Mouse (Mus musculus): ENCODE measurements around the gene Trappc1. TPM values are rescaled to one million over a fixed set of nuclear protein-coding genes. Genes with fewer than 3 reads are reported as not detected.

Gene Trappc1
- polyA plus RNA-seq, 1 experiment from 2014 or later, result 172 TPM

GRCm38 (mm10) chr11:69366157-69366854 lies 42.5 kb downstream of the Trappc1 start:
- H3K9ac ChIP-seq (replicated peaks; ENCODE audit: low read length), result peak overlapping the region; percentile 81
- peaks cover 22% of the 10 kb centered on the region for H3K36me3 ChIP-seq (ENCODE audit: insufficient read depth, low read length)
- no peaks in the 10 kb centered on the region for H3K27me3 ChIP-seq (ENCODE audit: insufficient read depth, low read length)
- no peaks in the 10 kb centered on the region for H3K9me3 ChIP-seq (ENCODE audit: low read length)
- peak overlapping the region; percentile 100 for H3K27ac ChIP-seq (ENCODE audit: low read length)
- ATAC-seq (ENCODE audit: low FRiP score, low TSS enrichment), result peak; percentile 80
- H3K4me2 ChIP-seq (replicated peaks; ENCODE audit: low read depth, low read length), result peak overlapping the region; percentile 76
- peaks cover 52% of the 10 kb centered on the region for H3K4me1 ChIP-seq (ENCODE audit: insufficient read depth, low read length)
- 0% methylated on average over 26 of the region's 26 CpGs for WGBS
- peak overlapping the region; percentile 88 for H3K4me3 ChIP-seq (ENCODE audit: low read length)

GRCm38 (mm10) chr11:69366855-69367615 lies 43.3 kb downstream of the Trappc1 start:
- peak overlapping the region; percentile 100 for H3K27ac ChIP-seq (ENCODE audit: low read length)
- H3K27me3 ChIP-seq (ENCODE audit: insufficient read depth, low read length), result no peaks in the 10 kb centered on the region
- peak overlapping the region; percentile 88 for H3K4me3 ChIP-seq (ENCODE audit: low read length)
- no peaks in the 10 kb centered on the region for H3K9me3 ChIP-seq (ENCODE audit: low read length)
- 0% methylated on average over 22 of the region's 22 CpGs for WGBS
- peak overlapping the region; percentile 100 for H3K9ac ChIP-seq (replicated peaks; ENCODE audit: low read length)
- ATAC-seq (ENCODE audit: low FRiP score, low TSS enrichment), result no peak
- H3K4me1 ChIP-seq (ENCODE audit: insufficient read depth, low read length), result peaks cover 59% of the 10 kb centered on the region
- peaks cover 15% of the 10 kb centered on the region for H3K36me3 ChIP-seq (ENCODE audit: insufficient read depth, low read length)
- H3K4me2 ChIP-seq (replicated peaks; ENCODE audit: low read depth, low read length), result peak overlapping the region; percentile 76

GRCm38 (mm10) chr11:69367616-69368355 lies 44.0 kb downstream of the Trappc1 start:
- H3K4me1 ChIP-seq (ENCODE audit: insufficient read depth, low read length), result peaks cover 61% of the 10 kb centered on the region
- peak; percentile 10; the same call in 1 of the 2 replicates for ATAC-seq (ENCODE audit: low FRiP score, low TSS enrichment)
- H3K9me3 ChIP-seq (ENCODE audit: low read length), result no peaks in the 10 kb centered on the region
- peak overlapping the region; percentile 100 for H3K27ac ChIP-seq (ENCODE audit: low read length)
- peaks cover 12% of the 10 kb centered on the region for H3K36me3 ChIP-seq (ENCODE audit: insufficient read depth, low read length)
- WGBS, result under 1% methylated on average over 22 of the region's 22 CpGs
- no peaks in the 10 kb centered on the region for H3K27me3 ChIP-seq (ENCODE audit: insufficient read depth, low read length)
- peak overlapping the region; percentile 76 for H3K4me2 ChIP-seq (replicated peaks; ENCODE audit: low read depth, low read length)
- H3K9ac ChIP-seq (replicated peaks; ENCODE audit: low read length), result peak overlapping the region; percentile 100
- peak overlapping the region; percentile 88 for H3K4me3 ChIP-seq (ENCODE audit: low read length)

DNA sequence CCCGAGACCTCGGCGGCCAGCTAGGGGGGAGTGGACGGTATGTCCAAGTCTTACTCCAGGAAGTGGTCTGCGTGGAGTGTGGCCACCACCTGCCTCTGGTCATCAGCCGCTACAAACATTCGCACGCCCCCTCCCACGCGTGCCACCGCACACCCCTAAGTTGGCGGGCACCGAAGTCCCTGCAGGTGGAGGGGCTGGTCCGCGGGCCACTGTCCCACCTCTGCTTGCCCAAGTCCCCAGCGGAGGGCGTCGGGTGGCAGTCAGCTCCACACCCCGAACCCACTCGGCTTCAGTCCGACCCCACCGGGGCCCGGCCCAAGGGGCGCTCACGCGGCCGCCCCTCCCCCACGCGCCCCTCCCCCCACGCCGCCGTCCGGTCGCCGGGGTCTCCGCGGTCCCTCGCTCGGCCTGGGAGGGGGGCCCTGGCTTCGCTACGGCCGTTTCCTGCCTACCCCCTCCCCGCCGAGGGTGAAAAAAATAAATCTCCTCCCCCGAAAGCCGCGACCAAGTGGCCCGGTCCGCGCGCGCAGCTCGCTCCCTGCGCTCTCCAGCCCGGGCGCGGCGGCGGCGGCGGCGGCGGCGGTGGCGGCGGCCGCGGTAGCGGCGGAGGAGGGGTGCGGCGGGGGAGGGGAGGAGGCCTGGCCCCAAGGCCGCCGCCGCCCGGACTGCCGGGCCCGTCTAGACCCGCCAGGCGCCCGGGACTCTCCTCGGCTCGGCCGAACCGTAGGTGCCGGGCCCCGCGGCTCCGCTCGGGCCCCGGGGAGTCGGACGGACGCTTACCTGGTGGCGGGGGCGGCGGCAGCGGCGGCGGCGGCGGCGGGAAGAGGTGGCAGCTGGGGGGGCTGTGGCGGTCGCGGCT lies 44.8 kb downstream of the Trappc1 start:
- Histone ChIP-seq H3K9me3 (ENCODE audit: low read length) (no peaks in the 10 kb centered on the region), H3K27ac (ENCODE audit: low read length) (peak overlapping the region; percentile 100), H3K36me3 (ENCODE audit: insufficient read depth, low read length) (peaks cover 11% of the 10 kb centered on the region), H3K4me2 (replicated peaks; ENCODE audit: low read depth, low read length) (peak overlapping the region; percentile 76), H3K4me1 (ENCODE audit: insufficient read depth, low read length) (peaks cover 62% of the 10 kb centered on the region), H3K27me3 (ENCODE audit: insufficient read depth, low read length) (no peaks in the 10 kb centered on the region), H3K9ac (replicated peaks; ENCODE audit: low read length) (peak overlapping the region; percentile 100), H3K4me3 (ENCODE audit: low read length) (peak overlapping the region; percentile 88)
- WGBS, result under 1% methylated on average over 46 of the region's 106 CpGs
- 0 out of 2 replicates have a peak, but pooled peaks have one; percentile 3 for ATAC-seq (ENCODE audit: low FRiP score, low TSS enrichment)

- Histone ChIP-seq H3K4me3 (ENCODE audit: low read length) (peak within 1 kb of the TSS; percentile 88), H3K4me2 (replicated peaks; ENCODE audit: low read depth, low read length) (peak within 1 kb of the TSS; percentile 76), H3K9ac (replicated peaks; ENCODE audit: low read length) (peak within 1 kb of the TSS; percentile 100), H3K9me3 (ENCODE audit: low read length) (no peaks in the 10 kb centered on the region), H3K4me1 (ENCODE audit: insufficient read depth, low read length) (peaks cover 56% of the 10 kb centered on the region), H3K27me3 (ENCODE audit: insufficient read depth, low read length) (no peaks in the 10 kb centered on the region), H3K27ac (ENCODE audit: low read length) (peak within 1 kb of the TSS; percentile 100), H3K36me3 (ENCODE audit: insufficient read depth, low read length) (peaks cover 13% of the 10 kb centered on the region)
- WGBS, result under 1% methylated on average over 18 of the region's 34 CpGs
- ATAC-seq (ENCODE audit: low FRiP score, low TSS enrichment), result no peak
Measured at GRCm38 (mm10) chr11:69369215-69369989, 45.6 kb downstream of the Trappc1 start, which contains the start of gene Chd3. Gene Chd3, minus strand, starts transcription at chr11:69369406.

GRCm38 (mm10) chr11:69369990-69370816 lies 46.4 kb downstream of the Trappc1 start:
- Histone ChIP-seq H3K27me3 (ENCODE audit: insufficient read depth, low read length) (no peaks in the 10 kb centered on the region), H3K9me3 (ENCODE audit: low read length) (no peaks in the 10 kb centered on the region), H3K36me3 (ENCODE audit: insufficient read depth, low read length) (peaks cover 13% of the 10 kb centered on the region), H3K4me2 (replicated peaks; ENCODE audit: low read depth, low read length) (peak overlapping the region; percentile 76), H3K4me3 (ENCODE audit: low read length) (peak overlapping the region; percentile 88), H3K27ac (ENCODE audit: low read length) (peak overlapping the region; percentile 100), H3K4me1 (ENCODE audit: insufficient read depth, low read length) (peaks cover 48% of the 10 kb centered on the region), H3K9ac (replicated peaks; ENCODE audit: low read length) (peak overlapping the region; percentile 100)
- no peak for ATAC-seq (ENCODE audit: low FRiP score, low TSS enrichment)
- 13% methylated on average over 2 of the region's 2 CpGs for WGBS

GRCm38 (mm10) chr11:69370817-69371215 lies 47.0 kb downstream of the Trappc1 start:
- Histone ChIP-seq H3K4me2 (replicated peaks; ENCODE audit: low read depth, low read length) (peak overlapping the region; percentile 53), H3K4me3 (ENCODE audit: low read length) (peak overlapping the region; percentile 33), H3K27me3 (ENCODE audit: insufficient read depth, low read length) (no peaks in the 10 kb centered on the region), H3K36me3 (ENCODE audit: insufficient read depth, low read length) (peaks cover 16% of the 10 kb centered on the region), H3K4me1 (ENCODE audit: insufficient read depth, low read length) (peaks cover 42% of the 10 kb centered on the region), H3K9ac (replicated peaks; ENCODE audit: low read length) (peak overlapping the region; percentile 60), H3K9me3 (ENCODE audit: low read length) (no peaks in the 10 kb centered on the region), H3K27ac (ENCODE audit: low read length) (peak overlapping the region; percentile 92)
- 17% methylated on average over 9 of the region's 9 CpGs for WGBS
- no peak for ATAC-seq (ENCODE audit: low FRiP score, low TSS enrichment)

- Histone ChIP-seq H3K27me3 (ENCODE audit: insufficient read depth, low read length) (no peaks in the 10 kb centered on the region), H3K4me2 (replicated peaks; ENCODE audit: low read depth, low read length) (peak overlapping the region; percentile 53), H3K27ac (ENCODE audit: low read length) (peak overlapping the region; percentile 92), H3K4me3 (ENCODE audit: low read length) (peak overlapping the region; percentile 33; the same call in 1 of the 2 replicates), H3K9ac (replicated peaks; ENCODE audit: low read length) (peak overlapping the region; percentile 43), H3K36me3 (ENCODE audit: insufficient read depth, low read length) (peaks cover 17% of the 10 kb centered on the region), H3K9me3 (ENCODE audit: low read length) (no peaks in the 10 kb centered on the region), H3K4me1 (ENCODE audit: insufficient read depth, low read length) (peaks cover 38% of the 10 kb centered on the region)
- WGBS, result 26% methylated on average over 12 of the region's 12 CpGs
- no peak for ATAC-seq (ENCODE audit: low FRiP score, low TSS enrichment)
Measured at GRCm38 (mm10) chr11:69371601-69372000, 47.8 kb downstream of the Trappc1 start.
